Mouse (Mus musculus) inflammation-experienced regulatory T-cells (primary cell): Measurements from ENCODE around the gene Ctnna3. TPM values are rescaled to one million over a fixed set of nuclear protein-coding genes. Genes with fewer than 3 reads are reported as not detected.

Experiments
- polyA plus RNA-seq, 2 experiments: library from polyadenylated mRNA; unstranded; fragments of 100-300 nt; shearing (Covaris generic); gene quantifications; one replicate each; pipeline ENCODE4 v1.2.1; 2017

Ctnna3 gene
- polyA plus RNA-seq: 1 to 10 TPM in 1 of 2 experiments, under 1 TPM in 1; 0.25 to 1.9 TPM

GRCm38 (mm10) chr10:63429785-63430305 is at the start of gene Ctnna3:
Gene Ctnna3 (plus strand): TSS chr10:63430098.

GRCm38 (mm10) chr10:63381498-63382280 is 48.2 kb upstream of the Ctnna3 start, which contains the start of gene Sirt1:
Gene Sirt1 (minus strand): TSS chr10:63381704.

GRCm38 (mm10) chr10:63382372-63383279 is 47.3 kb upstream of the Ctnna3 start, which contains the start of gene Dnajc12:
Gene Dnajc12 (plus strand): TSS chr10:63382443.

GRCm38 (mm10) chr10:63421739-63422735 is 7.9 kb upstream of the Ctnna3 start, which contains the start of gene Gm7075:
Gene Gm7075 (minus strand): TSS chr10:63421789.

GRCm38 (mm10) chr10:63927334-63927733 is 497.4 kb downstream of the Ctnna3 start, which contains the start of gene Gm10118:
Gene Gm10118 (minus strand): TSS chr10:63927434.

GRCm38 (mm10) chr10:64089680-64090460 is 660.0 kb downstream of the Ctnna3 start, which contains the start of gene Lrrtm3:
Gene Lrrtm3 (minus strand): TSS chr10:64090277.

Other genes with a start within 250 kb of the Ctnna3 start
- 1 to 10 TPM in 1 of 2 experiments, under 1 TPM in 1; 0.13 to 2.8 TPM for gene Mypn, start 226.1 kb upstream of the Ctnna3 start, polyA plus RNA-seq
- 100 to 1,000 TPM; 109 to 110 TPM for gene Herc4, start 186.3 kb upstream of the Ctnna3 start, polyA plus RNA-seq
- 10 to 100 TPM; 21.7 TPM for gene Sirt1, start 48.4 kb upstream of the Ctnna3 start, polyA plus RNA-seq
- gene Dnajc12, start 47.7 kb upstream of the Ctnna3 start, polyA plus RNA-seq: 1 to 10 TPM; 6.2 to 8.1 TPM
- not detected for gene Gm7075, start 8.3 kb upstream of the Ctnna3 start, polyA plus RNA-seq